Mouse (Mus musculus) macrophage (primary cell): ENCODE data around the gene Ptprc. TPM values are rescaled to one million over a fixed set of nuclear protein-coding genes. Genes with fewer than 3 reads are reported as not detected.

ENCODE experiments used
- H3K27ac ChIP-seq: fragments of 350-480 bp; formaldehyde crosslinking; 2 replicates; pipeline ENCODE4 v1.9.0; 2021
- H3K36me3 ChIP-seq: fragments of 350-480 bp; formaldehyde crosslinking; 2 replicates; pipeline ENCODE4 v1.9.0; 2021; ENCODE audit errors: inconsistent target
- H3K4me3 ChIP-seq: fragments of 350-480 bp; formaldehyde crosslinking; 2 replicates; pipeline ENCODE4 v1.9.0; 2021; ENCODE audit errors: inconsistent target
- H3K79me2 ChIP-seq: fragments of 350-480 bp; formaldehyde crosslinking; 2 replicates; pipeline ENCODE4 v1.9.0; 2021; ENCODE audit errors: inconsistent target
- WGBS: methylation state at CpG from one replicate; pipeline ENCODE4 v1.1.7; 2026; ENCODE audit warnings: inconsistent platforms; ENCODE audit not compliant: missing documents; 5-methylcytosine and 5-hydroxymethylcytosine counted together
- polyA plus RNA-seq: library from polyadenylated mRNA; stranded (reverse); fragments of 250-400 nt; gene quantifications from 3 replicates; pipeline ENCODE4 v1.2.4, GENCODE M21; 2018; ENCODE audit warnings: inconsistent platforms
- total RNA-seq, 78 experiments: library from RNA; depleted of rRNA; stranded (reverse); fragments of 250-400 nt; gene quantifications; 1 replicate in 9 of 78; 2 replicates in 24 of 78; 3 replicates in 43 of 78; 4 replicates in 2 of 78; pipeline ENCODE4 v1.2.4; 2018; ENCODE audit warnings: inconsistent platforms in 56 of 78

The Ptprc gene
- 1,000 to 10,000 TPM in 25 of 26 experiments, 100 to 1,000 TPM in 1; 921 to 3,220 (median 1,884) TPM for total RNA-seq (2018; cell fraction: chromatin; rRNA removed)
- total RNA-seq (2018; cell fraction: cytosol; rRNA removed): 100 to 1,000 TPM; 188 to 418 (median 295) TPM
- total RNA-seq (2018; cell fraction: nucleus; rRNA removed): 1,000 to 10,000 TPM in 25 of 26 experiments, 100 to 1,000 TPM in 1; 684 to 2,114 (median 1,348) TPM
- 131 to 243 TPM (median 195 TPM) in 3 replicates for polyA plus RNA-seq

- Histone ChIP-seq H3K79me2 (peaks cover 46% of the 10 kb centered on the region), H3K27ac (peak within 1 kb of the TSS; percentile 97), H3K36me3 (no peaks in the 10 kb centered on the region; the same call in 1 of the 2 replicates), H3K4me3 (peak within 1 kb of the TSS; percentile 83)
- whole genome bisulfite sequencing: 0% methylated on average over 3 of the region's 4 CpGs
These were observed at the start of gene Ptprc for GRCm38 (mm10) chr1:138175494-138175893. Gene Ptprc, minus strand, starts transcription at chr1:138175708.

GRCm38 (mm10) chr1:138214736-138215458 lies 39.4 kb upstream of the Ptprc start:
- no peak overlapping the region for H3K4me3 ChIP-seq
- no peak overlapping the region for H3K27ac ChIP-seq
- WGBS: 96% methylated on average over 3 of the region's 3 CpGs
- no peaks in the 10 kb centered on the region for H3K79me2 ChIP-seq
- H3K36me3 ChIP-seq: no peaks in the 10 kb centered on the region

GRCm38 (mm10) chr1:138210387-138211024 lies 35.0 kb upstream of the Ptprc start:
- Histone ChIP-seq H3K27ac (no peak overlapping the region), H3K4me3 (no peak overlapping the region), H3K79me2 (no peaks in the 10 kb centered on the region), H3K36me3 (no peaks in the 10 kb centered on the region)
- 22% methylated on average over 3 of the region's 3 CpGs for WGBS

GRCm38 (mm10) chr1:138209751-138210150 lies 34.2 kb upstream of the Ptprc start:
- Histone ChIP-seq H3K79me2 (no peaks in the 10 kb centered on the region), H3K27ac (no peak overlapping the region), H3K4me3 (no peak overlapping the region), H3K36me3 (no peaks in the 10 kb centered on the region)
- 97% methylated on average over 3 of the region's 3 CpGs for WGBS

- H3K27ac ChIP-seq: no peak overlapping the region
- H3K4me3 ChIP-seq: no peak overlapping the region
- 96% methylated on average over 7 of the region's 7 CpGs for WGBS
- no peaks in the 10 kb centered on the region for H3K79me2 ChIP-seq
- H3K36me3 ChIP-seq: no peaks in the 10 kb centered on the region
These were observed 30.5 kb upstream of the Ptprc start for GRCm38 (mm10) chr1:138206041-138206440.

GRCm38 (mm10) chr1:138191689-138192508 lies 16.4 kb upstream of the Ptprc start:
- no peaks in the 10 kb centered on the region for H3K36me3 ChIP-seq
- 2% methylated on average over 8 of the region's 8 CpGs for WGBS
- no peaks in the 10 kb centered on the region for H3K79me2 ChIP-seq
- H3K4me3 ChIP-seq: no peak overlapping the region
- H3K27ac ChIP-seq: peak overlapping the region; percentile 78

- H3K27ac ChIP-seq: no peak overlapping the region
- H3K36me3 ChIP-seq: no peaks in the 10 kb centered on the region
- WGBS: 98% methylated on average over 4 of the region's 4 CpGs
- H3K79me2 ChIP-seq: no peaks in the 10 kb centered on the region
- H3K4me3 ChIP-seq: no peak overlapping the region
These were observed 12.6 kb upstream of the Ptprc start for GRCm38 (mm10) chr1:138188131-138188530.

GRCm38 (mm10) chr1:138185904-138186303 lies 10.4 kb upstream of the Ptprc start:
- H3K4me3 ChIP-seq: no peak overlapping the region
- 79% methylated on average over 4 of the region's 4 CpGs for WGBS
- H3K36me3 ChIP-seq: no peaks in the 10 kb centered on the region
- H3K27ac ChIP-seq: no peak overlapping the region
- H3K79me2 ChIP-seq: no peaks in the 10 kb centered on the region

GRCm38 (mm10) chr1:138180081-138180480 lies 4.6 kb upstream of the Ptprc start:
- Histone ChIP-seq H3K79me2 (no peaks in the 10 kb centered on the region), H3K36me3 (no peaks in the 10 kb centered on the region), H3K4me3 (no peak overlapping the region)

GRCm38 (mm10) chr1:138174705-138175492 lies 609 bp downstream of the Ptprc start:
- H3K27ac ChIP-seq: peak overlapping the region; percentile 97
- 0% methylated on average over 9 of the region's 9 CpGs for WGBS
- peak overlapping the region; percentile 83 for H3K4me3 ChIP-seq
- no peaks in the 10 kb centered on the region; the same call in 1 of the 2 replicates for H3K36me3 ChIP-seq
- peaks cover 52% of the 10 kb centered on the region for H3K79me2 ChIP-seq

More at GRCm38 (mm10) chr1:138180081-138180480, 4.6 kb upstream of the Ptprc start:
- H3K27ac ChIP-seq: no peak overlapping the region

- Histone ChIP-seq H3K4me3 (peak overlapping the region; percentile 83), H3K36me3 (peaks cover 3% of the 10 kb centered on the region; the same call in 1 of the 2 replicates), H3K79me2 (peaks cover 59% of the 10 kb centered on the region), H3K27ac (peak overlapping the region; percentile 97)
- WGBS: 0% methylated on average over 4 of the region's 4 CpGs
These were observed 1.4 kb downstream of the Ptprc start for GRCm38 (mm10) chr1:138174143-138174542.

GRCm38 (mm10) chr1:138173669-138174068 lies 1.8 kb downstream of the Ptprc start:
- Histone ChIP-seq H3K4me3 (peak overlapping the region; percentile 83), H3K79me2 (peaks cover 64% of the 10 kb centered on the region), H3K36me3 (peaks cover 5% of the 10 kb centered on the region; the same call in 1 of the 2 replicates), H3K27ac (peak overlapping the region; percentile 97)
- 15% methylated on average over 6 of the region's 6 CpGs for WGBS

- WGBS: 34% methylated on average over 3 of the region's 3 CpGs
- Histone ChIP-seq H3K4me3 (peak overlapping the region; percentile 83; the same call in 1 of the 2 replicates), H3K79me2 (peaks cover 75% of the 10 kb centered on the region), H3K27ac (peak overlapping the region; percentile 97; the same call in 1 of the 2 replicates), H3K36me3 (peaks cover 11% of the 10 kb centered on the region; the same call in 1 of the 2 replicates)
These were observed 3.0 kb downstream of the Ptprc start for GRCm38 (mm10) chr1:138172547-138172946.
